In genomic region chr10:69510392-69510791, GRCm38 (mm10) we compare ENCODE assay signal across 26 mouse cellular contexts.
DNase-seq lines count a peak whose midpoint lies in the region; ATAC-seq and TF ChIP-seq lines count a peak whose summit lies in the region.
"Had no signal": no experiment of that assay in that cellular context is flagged by ENCODE, and none has a peak within 500 bp of the region (broad histone marks: within the 10 kb centered on the region; RNA-seq: fewer than 3 reads in every experiment).

No protein-coding gene starts in this region.

- no peak for DNase-seq in frontal cortex, postnatal 25 days (ENCODE audit: low spot score in 2 of 2)
- DNase-seq in layer of hippocampus, adult 2 months (ENCODE audit: low spot score in 2 of 2), result no peak
- no peak for DNase-seq in layer of hippocampus, postnatal 14 days (ENCODE audit: low spot score in 2 of 2)
- DNase-seq in right cerebral cortex, adult 18-20 months, result peak; percentile 28
- no peak for DNase-seq in right cerebral cortex, postnatal 25 days
- DNase-seq: adrenal gland, postnatal 10 days; adrenal gland, postnatal 36 days; B cell, adult 2 months; cerebellum, adult 11 months; cerebellum, adult 2 months; cerebellum, adult 9-11 months; cerebellum, postnatal 25 days; gastrocnemius, postnatal 25 days; heart, adult 2 months had no signal

- no peak for TF ChIP-seq CTCF in layer of hippocampus, adult 2 months (conservative IDR thresholded peaks at IDR 0.05)

- no peak overlapping the region for H3K4me2 ChIP-seq in midbrain, embryonic 15.5 days
- H3K4me2 ChIP-seq: embryonic facial prominence, embryonic 12.5 days; embryonic facial prominence, embryonic 15.5 days; forebrain, embryonic 15.5 days; heart, embryonic 13.5 days; hindbrain, embryonic 12.5 days; hindbrain, embryonic 15.5 days had no signal

- peak; percentile 67 for ATAC-seq in frontal cortex, adult (ENCODE audit: low TSS enrichment)
- ATAC-seq in midbrain, embryonic 15.5 days (replicated peaks), result no peak
- ATAC-seq: forebrain, embryonic 15.5 days; Patski had no signal

- H3K4me1 ChIP-seq in midbrain, embryonic 15.5 days, result no peaks in the 10 kb centered on the region
- H3K4me1 ChIP-seq: embryonic facial prominence, embryonic 12.5 days; embryonic facial prominence, embryonic 15.5 days; forebrain, embryonic 15.5 days; heart, embryonic 10.5 days; heart, embryonic 13.5 days; hindbrain, embryonic 12.5 days; hindbrain, embryonic 15.5 days had no signal

- no peaks in the 10 kb centered on the region for H3K27me3 ChIP-seq in midbrain, embryonic 15.5 days (replicated peaks)
- H3K27me3 ChIP-seq: CH12.LX; embryonic facial prominence, embryonic 12.5 days; embryonic facial prominence, embryonic 15.5 days; forebrain, embryonic 15.5 days; heart, embryonic 13.5 days; hindbrain, embryonic 12.5 days; hindbrain, embryonic 15.5 days; Patski had no signal

- no peak overlapping the region for H3K9ac ChIP-seq in midbrain, embryonic 15.5 days
- H3K9ac ChIP-seq: embryonic facial prominence, embryonic 12.5 days; embryonic facial prominence, embryonic 15.5 days; forebrain, embryonic 15.5 days; heart, embryonic 13.5 days; hindbrain, embryonic 12.5 days; hindbrain, embryonic 15.5 days had no signal

- 78% methylated on average over 8 of the region's 8 CpGs for WGBS in midbrain, embryonic 15.5 days

- no peaks in the 10 kb centered on the region for H3K36me3 ChIP-seq in midbrain, embryonic 15.5 days (replicated peaks)
- H3K36me3 ChIP-seq: embryonic facial prominence, embryonic 12.5 days; embryonic facial prominence, embryonic 15.5 days; forebrain, embryonic 15.5 days; G1E; heart, embryonic 10.5 days; heart, embryonic 13.5 days; hindbrain, embryonic 12.5 days; hindbrain, embryonic 15.5 days had no signal

- H3K4me3 ChIP-seq in layer of hippocampus, adult 2 months, result no peak overlapping the region
- no peak overlapping the region for H3K4me3 ChIP-seq in midbrain, embryonic 15.5 days
- H3K4me3 ChIP-seq: embryonic facial prominence, embryonic 12.5 days; embryonic facial prominence, embryonic 15.5 days; forebrain, embryonic 15.5 days; heart, adult 2 months; heart, embryonic 10.5 days; heart, embryonic 13.5 days; hindbrain, embryonic 12.5 days; hindbrain, embryonic 15.5 days had no signal

- H3K27ac ChIP-seq in layer of hippocampus, adult 2 months, result peak overlapping the region; percentile 39; the same call in 1 of the 2 replicates
- H3K27ac ChIP-seq in midbrain, embryonic 15.5 days, result no peak overlapping the region
- H3K27ac ChIP-seq: embryonic facial prominence, embryonic 12.5 days; embryonic facial prominence, embryonic 15.5 days; forebrain, embryonic 15.5 days; heart, adult 2 months; heart, embryonic 10.5 days; heart, embryonic 13.5 days; hindbrain, embryonic 12.5 days; hindbrain, embryonic 15.5 days had no signal

- no peaks in the 10 kb centered on the region for H3K9me3 ChIP-seq in midbrain, embryonic 15.5 days
- H3K9me3 ChIP-seq: embryonic facial prominence, embryonic 12.5 days; embryonic facial prominence, embryonic 15.5 days; forebrain, embryonic 15.5 days; heart, embryonic 10.5 days; heart, embryonic 13.5 days; hindbrain, embryonic 12.5 days; hindbrain, embryonic 15.5 days had no signal
